Mouse (Mus musculus): ENCODE measurements around the gene Fads1. TPM values are rescaled to one million over a fixed set of nuclear protein-coding genes. Genes with fewer than 3 reads are reported as not detected.

The Fads1 gene
- total RNA-seq, 4 experiments from 2014 or later = 19.6 to 26.2 (median 23.4) TPM

Small RNA genes lying within 50 kb of the gene (microRNA-seq; reads per million reads assigned to microRNA genes)
- not detected for gene Mir6993

Other genes with a start within 250 kb of the Fads1 start
- 1,000 to 10,000 TPM; 2,773 to 3,210 (median 2,950) TPM for gene Fth1, start 202.3 kb upstream of the Fads1 start, total RNA-seq (2022)
- under 1 TPM in 2 of 4 experiments, not detected in 2; 0.14 to 0.65 TPM for gene Best1, start 181.3 kb upstream of the Fads1 start, total RNA-seq (2022)
- 1 to 10 TPM; 6.3 to 8.1 (median 7.5) TPM for gene Rab3il1, start 181.2 kb upstream of the Fads1 start, total RNA-seq (2022)
- gene Fads3, start 141.3 kb upstream of the Fads1 start, total RNA-seq (2022) = 10 to 100 TPM; 34.9 to 43.8 (median 37.4) TPM
- 1 to 10 TPM; 4.6 to 6.0 (median 5.1) TPM for gene Fads2, start 81.1 kb upstream of the Fads1 start, total RNA-seq (2022)
- 100 to 1,000 TPM; 163 to 218 (median 190) TPM for gene Tmem258, start 21.1 kb downstream of the Fads1 start, total RNA-seq (2022)
- gene Fen1, start 21.3 kb downstream of the Fads1 start, total RNA-seq (2022) = 1 to 10 TPM; 3.5 to 5.3 (median 4.9) TPM
- 1 to 10 TPM; 4.1 to 8.0 (median 7.2) TPM for gene Myrf, start 57.9 kb downstream of the Fads1 start, total RNA-seq (2022)
- 1 to 10 TPM; 2.8 to 3.7 (median 3.1) TPM for gene Dagla, start 122.0 kb downstream of the Fads1 start, total RNA-seq (2022)
- 10 to 100 TPM; 33.2 to 39.1 (median 35.8) TPM for gene Syt7, start 206.2 kb downstream of the Fads1 start, total RNA-seq (2022)